Mouse (Mus musculus): ENCODE measurements at regions not wholly inside any gene's neighbourhood (a gene's known extent, or its start where the extent isn't known, plus 50 kb on each side); places are given as distances from the start of the nearest gene placed in this dataset.

DNA sequence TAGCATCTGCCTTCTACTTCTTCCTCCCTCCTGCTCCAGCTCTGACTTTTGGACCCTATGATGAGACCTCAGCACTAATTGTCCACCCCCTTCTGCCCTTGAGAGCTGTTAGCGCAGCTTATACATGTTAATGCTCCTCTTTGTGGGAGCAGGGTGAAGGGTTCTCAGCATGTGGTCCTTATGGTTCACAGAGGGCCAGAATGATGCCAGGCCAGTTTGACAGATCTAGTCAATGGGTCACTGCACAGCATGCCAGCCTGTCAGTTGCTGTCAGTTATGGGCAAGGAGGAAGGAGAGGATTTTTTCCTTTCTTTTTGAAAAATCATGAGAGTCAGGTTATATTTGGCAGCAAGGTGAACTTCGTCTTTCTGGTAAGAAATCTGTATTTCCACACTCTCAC is 68.4 kb downstream of the 4931417E11Rik start:
- no peak for DNase-seq (ENCODE audit: low spot score)

DNA sequence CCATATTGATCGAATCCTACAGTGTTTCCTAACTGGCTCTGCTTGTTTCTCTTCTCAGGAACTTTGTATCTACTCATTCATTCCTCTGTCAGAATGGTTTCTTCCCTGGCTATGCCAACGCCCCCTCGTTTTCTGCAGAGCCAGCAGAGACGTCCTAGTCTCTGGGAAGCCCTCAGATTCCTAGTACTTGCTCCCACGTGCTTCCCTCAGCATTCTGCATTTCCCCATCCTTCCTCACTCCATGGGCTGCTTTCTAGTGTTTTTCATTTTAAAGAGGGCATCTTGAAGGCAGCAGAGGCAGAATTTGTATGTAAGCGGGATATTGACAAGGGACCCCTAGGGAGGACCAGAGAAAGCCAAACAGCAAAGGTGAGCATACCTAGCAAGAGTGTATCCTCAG is 80.2 kb downstream of the 4931417E11Rik start:
- no peak for DNase-seq (ENCODE audit: low spot score)

DNA sequence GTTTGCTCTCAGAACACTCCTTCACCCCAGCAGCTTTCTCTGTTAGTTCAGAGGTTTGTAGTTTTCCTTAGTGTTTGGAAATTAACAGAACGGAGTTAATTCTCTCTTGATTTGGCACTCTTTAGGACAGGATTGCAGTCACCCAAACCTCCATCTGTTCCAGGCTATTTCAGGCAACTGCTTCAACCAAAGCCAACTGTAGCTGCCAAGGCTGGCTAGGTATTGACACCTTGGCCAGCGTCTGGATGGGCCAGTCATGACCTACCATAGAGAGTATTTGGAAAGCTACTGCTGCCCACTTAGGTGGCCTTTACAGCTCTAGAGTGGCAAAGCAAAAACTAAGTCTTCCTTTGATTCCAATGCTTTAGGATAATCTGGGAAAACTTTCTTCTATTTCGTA is 83.2 kb downstream of the 4931417E11Rik start:
- no peak for DNase-seq (ENCODE audit: low spot score)

DNA sequence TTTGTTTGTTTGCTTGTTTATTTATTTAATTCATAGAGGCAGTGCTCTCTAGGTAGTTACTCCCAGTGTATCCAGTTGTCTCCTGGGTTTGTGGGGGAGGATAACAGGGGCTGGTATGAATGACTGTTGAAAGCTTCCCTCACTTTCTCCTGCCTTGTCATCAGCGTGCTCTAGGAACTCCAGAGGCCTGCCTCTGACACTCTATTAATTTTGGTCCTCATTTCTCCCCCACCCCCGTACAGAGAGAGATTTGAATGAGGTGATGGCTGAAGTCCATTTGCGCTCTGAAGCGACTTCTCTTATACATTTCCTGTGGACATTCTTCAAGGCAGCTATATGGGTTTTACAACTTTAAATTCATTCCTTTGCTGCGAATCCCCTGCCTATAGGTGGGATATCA is 89.6 kb downstream of the 4931417E11Rik start:
- DNase-seq (ENCODE audit: low spot score): no peak

DNA sequence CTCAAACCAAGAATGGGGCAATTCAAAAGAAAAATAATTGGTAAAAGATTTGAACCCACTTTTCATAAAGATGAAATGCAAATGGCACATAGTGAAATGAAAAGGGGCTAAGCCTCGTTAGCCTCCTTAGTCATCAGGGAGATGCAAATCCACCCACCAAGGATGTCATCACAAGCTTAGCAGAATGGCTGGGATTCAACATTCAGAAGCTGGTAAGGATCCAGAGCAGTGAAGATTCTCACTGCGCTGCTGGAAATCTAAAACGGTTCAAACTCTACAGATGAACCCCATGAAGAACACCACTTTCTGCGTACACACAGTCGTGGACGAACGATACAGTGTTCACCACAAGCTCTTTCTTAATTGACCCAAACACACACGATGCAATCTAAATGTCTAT is 91.6 kb downstream of the 4931417E11Rik start:
- DNase-seq (ENCODE audit: low spot score): no peak

DNA sequence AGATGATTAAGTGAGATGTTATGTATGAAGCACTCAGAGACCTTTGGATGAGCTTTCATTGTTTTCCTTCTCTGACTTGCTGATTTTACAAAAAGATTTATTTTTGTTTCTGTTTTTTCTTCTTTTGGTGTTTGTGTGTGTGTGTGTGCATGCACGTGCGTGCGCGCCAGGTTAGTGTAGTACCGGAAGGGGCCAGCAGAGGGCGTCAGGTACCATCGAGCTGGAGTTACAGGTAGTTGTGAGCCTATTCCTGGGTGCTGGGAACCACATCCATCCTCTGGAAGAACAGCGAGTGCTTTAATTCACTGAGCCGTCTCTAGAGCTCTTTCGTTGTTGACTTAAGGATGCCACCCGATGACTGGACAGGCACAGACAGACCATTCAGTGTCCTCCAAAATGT is 93.2 kb downstream of the 4931417E11Rik start:
- no peak for DNase-seq (ENCODE audit: low spot score)

DNA sequence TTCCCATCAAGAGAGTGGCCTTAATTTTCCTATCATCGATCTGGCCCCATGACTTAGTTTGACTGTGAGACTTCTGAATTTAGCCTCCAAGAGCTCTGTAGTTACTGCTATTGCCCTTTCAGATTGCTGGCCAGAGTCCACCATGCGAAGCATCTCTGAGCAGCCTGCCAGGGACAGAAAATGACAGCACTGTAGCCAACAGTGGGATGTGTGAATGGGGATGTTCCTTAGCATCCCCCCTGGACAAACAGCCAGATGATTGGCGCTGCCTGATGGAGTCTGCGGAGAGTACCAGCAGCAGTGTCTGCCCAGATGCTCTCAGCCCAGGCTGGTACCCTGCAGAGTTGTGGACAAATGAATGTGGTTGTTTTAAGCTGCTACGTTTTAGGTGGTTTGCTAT is 96.6 kb downstream of the 4931417E11Rik start:
- DNase-seq (ENCODE audit: low spot score): no peak

DNA sequence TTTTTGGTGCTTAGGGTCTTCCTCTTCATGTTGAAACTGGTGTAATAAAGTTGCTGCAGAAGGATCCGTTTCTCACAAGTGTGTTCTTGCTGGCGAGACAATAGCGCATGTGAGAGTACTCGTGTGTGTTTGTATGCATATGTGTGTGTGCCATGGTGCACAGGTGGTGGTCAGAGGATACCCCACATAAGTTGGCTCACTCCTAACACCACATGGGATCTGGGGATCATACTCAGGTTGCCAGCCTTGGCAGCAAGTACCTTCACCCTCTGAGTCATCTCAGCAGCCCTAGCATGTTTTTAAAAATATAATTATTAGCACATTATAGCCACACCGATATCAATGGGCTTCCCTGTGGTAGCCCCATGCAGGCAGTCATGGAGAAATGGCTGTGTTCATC is 97.6 kb downstream of the 4931417E11Rik start:
- DNase-seq (ENCODE audit: low spot score): no peak

DNA sequence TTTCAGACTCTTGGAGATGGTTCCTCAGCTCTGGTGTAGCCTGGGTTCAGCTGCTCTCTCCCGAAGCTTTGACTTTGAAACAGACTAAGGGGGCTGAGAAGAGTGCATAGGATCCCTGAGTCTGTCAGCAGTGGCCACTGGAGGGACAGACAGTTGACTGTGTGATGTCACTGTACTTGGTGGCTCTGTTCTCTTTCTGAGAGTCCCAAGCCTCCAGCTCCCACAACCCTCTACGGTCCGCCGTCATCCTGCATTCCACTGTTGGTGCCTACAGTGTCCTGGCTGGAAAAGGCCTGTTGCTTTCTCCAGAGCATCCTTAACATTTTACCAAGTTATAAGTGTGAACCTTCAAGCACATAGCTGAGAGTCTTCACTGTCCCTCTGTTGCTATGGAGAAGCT is 98.6 kb downstream of the 4931417E11Rik start:
- no peak for DNase-seq (ENCODE audit: low spot score)

DNA sequence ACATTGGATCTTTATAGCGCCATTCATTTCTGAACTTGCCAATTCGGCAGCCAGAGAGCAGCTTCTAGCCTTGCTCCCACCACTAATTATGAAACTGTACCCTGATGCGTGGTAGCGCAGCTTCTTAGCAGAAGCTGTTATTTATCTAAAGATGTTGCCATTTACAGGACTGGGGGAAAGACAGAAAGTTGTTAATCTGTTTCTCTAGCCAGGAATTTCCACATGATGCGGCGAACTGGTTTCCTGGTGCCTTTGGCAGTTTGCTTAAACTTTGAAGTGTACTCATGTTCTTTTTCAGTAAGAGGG is 100.7 kb downstream of the 4931417E11Rik start:
- no peak for DNase-seq (ENCODE audit: low spot score)

DNA sequence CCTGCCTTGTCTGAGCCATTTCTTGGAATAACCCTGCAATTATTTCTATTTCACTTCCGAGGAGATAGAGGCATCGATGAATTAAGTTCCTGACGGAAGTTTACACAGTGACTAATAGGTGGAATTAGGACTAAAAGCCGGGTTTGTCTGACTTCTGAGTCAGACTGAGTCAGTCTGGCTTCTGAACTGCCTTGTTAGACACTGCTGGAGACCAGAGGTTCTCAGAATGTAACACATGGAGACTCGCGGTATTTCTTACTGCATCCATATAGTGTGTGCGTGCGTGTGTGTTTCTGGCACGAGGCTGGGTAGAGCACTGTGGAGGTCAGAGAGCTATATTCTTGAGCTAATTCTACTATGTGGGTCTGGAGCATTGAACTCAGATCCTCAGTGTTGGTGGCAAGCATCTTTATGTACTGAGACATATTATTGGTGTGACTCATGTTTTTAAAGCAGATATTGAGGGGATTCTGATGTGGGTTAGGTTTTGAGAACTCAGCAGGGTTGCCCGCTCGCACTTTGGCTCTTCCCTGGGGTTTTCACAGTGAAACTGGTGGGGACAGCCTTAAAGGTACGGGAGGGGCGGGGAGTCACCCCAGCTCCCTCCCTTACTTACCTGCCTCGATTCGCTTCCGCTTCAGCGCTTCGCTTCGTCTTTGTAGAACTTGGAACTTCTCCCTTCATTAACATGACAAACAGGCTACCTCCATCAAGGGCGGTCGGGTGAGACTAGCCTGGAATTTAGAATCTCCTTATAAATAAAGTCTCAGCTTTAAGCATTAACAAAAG is 101.2 kb downstream of the 4931417E11Rik start:
- DNase-seq (ENCODE audit: low spot score): no peak

DNA sequence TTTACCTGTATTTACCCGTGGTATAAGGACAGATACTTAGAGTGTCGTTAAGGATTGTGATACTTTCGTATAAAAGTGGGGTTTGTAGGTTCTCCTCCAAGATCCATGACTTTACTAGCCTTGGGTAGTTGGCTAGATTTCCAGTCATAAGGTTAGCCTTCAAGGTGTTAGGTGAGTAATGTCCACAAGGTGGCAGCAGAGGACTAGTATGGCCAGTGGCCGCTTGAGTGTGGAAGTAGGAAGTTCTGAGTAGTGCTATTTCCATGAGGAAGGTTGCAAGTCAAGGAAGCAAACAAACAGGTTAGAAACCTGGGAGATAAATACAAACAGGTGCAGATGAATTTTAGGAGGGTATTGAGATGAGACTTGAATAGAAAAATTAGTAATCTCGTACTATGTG is 101.9 kb downstream of the 4931417E11Rik start:
- DNase-seq (ENCODE audit: low spot score): peak; percentile 72

DNA sequence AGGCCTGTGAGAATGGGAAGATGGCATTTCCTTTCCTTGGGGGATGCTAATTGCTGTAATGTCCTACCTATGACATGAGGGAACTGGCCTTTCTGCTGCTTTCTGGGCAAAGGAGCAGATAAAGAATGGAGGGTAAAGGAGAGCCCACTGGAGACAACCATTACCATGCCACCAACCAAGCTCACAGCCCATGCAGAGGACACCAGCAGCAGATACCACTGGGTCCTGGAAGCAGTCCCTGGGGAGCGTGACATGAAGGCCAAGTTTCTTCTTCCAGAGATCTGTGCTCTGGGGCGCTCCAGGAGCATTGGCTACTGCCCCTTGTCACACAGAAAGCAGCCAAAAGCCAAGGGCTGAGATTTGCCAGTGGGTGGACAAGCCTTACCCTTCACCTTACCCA is 102.8 kb downstream of the 4931417E11Rik start:
- no peak for DNase-seq (ENCODE audit: low spot score)

DNA sequence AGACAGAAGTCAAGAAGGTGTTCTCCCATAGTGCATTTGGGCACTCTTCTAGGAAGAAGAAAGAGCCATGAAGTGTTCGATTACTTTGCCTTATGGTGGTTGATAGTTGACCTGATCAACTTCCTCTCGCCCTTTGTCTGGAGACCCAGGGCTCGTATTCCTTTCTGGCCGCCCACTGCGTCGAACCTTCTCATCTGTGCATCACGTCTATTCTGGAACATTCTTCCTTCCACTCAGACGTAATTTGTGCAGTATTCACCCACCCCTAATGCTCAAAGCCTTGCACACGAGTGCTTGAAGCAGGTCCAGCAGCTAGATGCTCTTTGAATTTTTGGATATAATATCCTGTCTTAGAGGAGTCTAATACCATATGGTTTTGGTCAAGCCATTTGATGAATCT is 104.2 kb downstream of the 4931417E11Rik start:
- no peak for DNase-seq (ENCODE audit: low spot score)

DNA sequence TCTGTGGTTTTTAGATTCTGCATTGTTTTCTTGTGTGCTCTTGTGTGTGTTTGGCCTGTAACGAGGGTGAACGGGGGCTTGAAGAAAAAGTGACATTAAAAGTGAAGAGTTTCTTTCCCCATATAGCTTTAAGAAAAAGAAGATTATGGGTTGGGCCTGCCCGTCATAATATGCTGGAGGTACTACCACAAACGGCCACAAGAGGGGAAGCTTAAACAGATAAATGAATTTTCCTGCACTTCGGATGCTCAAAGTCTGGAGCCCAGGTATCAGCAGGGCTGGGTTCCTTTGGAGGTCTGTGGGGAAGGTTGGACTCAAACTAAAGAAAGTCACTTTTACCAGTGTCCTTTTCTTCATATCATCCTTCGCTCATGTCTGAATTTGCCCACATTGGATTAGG is 86.8 kb downstream of the Suclg1 start:
- DNase-seq (ENCODE audit: low spot score): no peak

DNA sequence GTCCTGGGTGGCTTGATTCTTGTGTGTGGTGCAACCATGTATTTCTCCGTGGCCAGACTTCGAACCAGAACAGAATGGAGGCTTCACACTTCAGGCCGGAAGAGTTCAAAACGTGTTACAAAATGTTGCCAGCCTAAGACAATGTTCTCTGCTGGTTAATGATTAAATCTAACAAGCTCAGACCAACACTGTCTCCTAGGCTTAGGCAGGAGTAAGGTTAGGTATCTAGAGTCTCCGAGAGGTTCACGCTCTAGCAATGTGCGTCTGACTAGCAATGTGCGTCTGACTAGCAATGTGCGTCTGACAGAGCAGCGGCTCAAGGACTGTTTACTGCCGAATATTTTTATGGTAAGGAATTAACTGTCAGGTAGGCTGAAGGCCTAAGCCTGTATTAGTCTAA is 81.5 kb downstream of the Suclg1 start:
- DNase-seq (ENCODE audit: low spot score): no peak

All from MN1 (cell line).